Mouse (Mus musculus) MEL (cell line): ENCODE measurements around the gene Per2. TPM values are rescaled to one million over a fixed set of nuclear protein-coding genes. Genes with fewer than 3 reads are reported as not detected.

Experiments
- DNase-seq: peaks from one replicate; pipeline ENCODE4 v3.0.0; 2011; ENCODE audit warnings: low read depth, low spot score
- H3K27ac ChIP-seq: 2 replicates; pipeline ENCODE4 v1.5.1; 2012; ENCODE audit warnings: low read depth, mild to moderate bottlenecking, control low read depth, low read length, moderate library complexity; ENCODE audit not compliant: control insufficient read depth
- H3K27me3 ChIP-seq, 2 experiments: fragments of 150-350 bp in 1 of 2; sonication (generic) in 1 of 2; 2 replicates each; pipeline ENCODE4 v1.6.1; 2012; ENCODE audit warnings: low read length in 2 of 2, mild to moderate bottlenecking in 2 of 2, improper control_type of control experiment in 1 of 2, moderate library complexity in 1 of 2; ENCODE audit not compliant: insufficient read depth in 2 of 2, control insufficient read depth in 1 of 2
- H3K36me3 ChIP-seq, 2 experiments: 2 replicates each; pipeline ENCODE4 v1.6.1; 2012 to 2014; ENCODE audit warnings: low read length in 2 of 2, improper control_type of control experiment in 1 of 2, inconsistent platforms in 1 of 2, mild to moderate bottlenecking in 1 of 2; ENCODE audit not compliant: insufficient read depth in 2 of 2, control insufficient read depth in 1 of 2
- H3K4me1 ChIP-seq, 2 experiments: fragments of 150-350 bp in 1 of 2; sonication (generic) in 1 of 2; 2 replicates each; pipeline ENCODE4 v1.6.1; 2012; ENCODE audit warnings: low read length in 2 of 2, improper control_type of control experiment in 1 of 2, mild to moderate bottlenecking in 1 of 2; ENCODE audit not compliant: insufficient read depth in 2 of 2, control insufficient read depth in 1 of 2
- H3K4me3 ChIP-seq, 2 experiments: fragments of 150-350 bp in 1 of 2; sonication (generic) in 1 of 2; 2 replicates each; pipeline ENCODE4 v1.5.1; 2012; ENCODE audit warnings: low read depth in 2 of 2, low read length in 2 of 2, mild to moderate bottlenecking in 2 of 2, moderate library complexity in 2 of 2, control low read depth in 1 of 2, improper control_type of control experiment in 1 of 2; ENCODE audit not compliant: control insufficient read depth in 1 of 2, insufficient read depth in 1 of 2
- H3K79me2 ChIP-seq: 2 replicates; pipeline ENCODE4 v1.6.1; 2012; ENCODE audit warnings: mild to moderate bottlenecking, low read length, moderate library complexity; ENCODE audit not compliant: control insufficient read depth, poor library complexity, insufficient read depth
- H3K9ac ChIP-seq: 2 replicates; pipeline ENCODE4 v1.6.1; 2012; ENCODE audit warnings: low read depth, mild to moderate bottlenecking, control low read depth, low read length, moderate library complexity; ENCODE audit not compliant: control insufficient read depth, poor library complexity, severe bottlenecking
- H3K9me3 ChIP-seq: fragments of 150-350 bp; sonication (generic); replicated peaks from 2 replicates; pipeline ENCODE4 v1.6.1; 2012; ENCODE audit warnings: mild to moderate bottlenecking, low read length, improper control_type of control experiment, moderate library complexity; ENCODE audit not compliant: insufficient read depth
- BHLHE40 ChIP-seq: IDR thresholded peaks from 2 replicates; pipeline ENCODE4 v1.6.1; 2012; ENCODE audit warnings: low read depth, mild to moderate bottlenecking, inconsistent platforms, low read length, improper control_type of control experiment, borderline replicate concordance
- CHD2 ChIP-seq: IDR thresholded peaks from 2 replicates; pipeline ENCODE4 v1.6.1; 2011; ENCODE audit warnings: low read length, improper control_type of control experiment
- ELF1 ChIP-seq: IDR thresholded peaks from 2 replicates; pipeline ENCODE4 v1.6.1; 2014; ENCODE audit warnings: low read depth, mild to moderate bottlenecking, inconsistent platforms, low read length, improper control_type of control experiment, moderate library complexity
- ETS1 ChIP-seq: IDR thresholded peaks from 2 replicates; pipeline ENCODE4 v1.6.1; 2012; ENCODE audit warnings: low read depth, mild to moderate bottlenecking, inconsistent platforms, low read length, improper control_type of control experiment, moderate library complexity
- GABPA ChIP-seq: IDR thresholded peaks from 2 replicates; pipeline ENCODE4 v1.6.1; 2012; ENCODE audit warnings: low read depth, mild to moderate bottlenecking, inconsistent platforms, low read length, improper control_type of control experiment, moderate library complexity
- GATA1 ChIP-seq: IDR thresholded peaks from 2 replicates; pipeline ENCODE4 v1.6.1; 2011; ENCODE audit warnings: low read depth, low read length, improper control_type of control experiment
- HCFC1 ChIP-seq: IDR thresholded peaks from 2 replicates; pipeline ENCODE4 v1.6.1; 2012; ENCODE audit warnings: low read depth, mild to moderate bottlenecking, inconsistent platforms, low read length, improper control_type of control experiment, moderate library complexity
- JUND ChIP-seq: IDR thresholded peaks from 2 replicates; pipeline ENCODE4 v1.6.1; 2011; ENCODE audit warnings: low read depth, mild to moderate bottlenecking, improper control_type of control experiment, low read length
- KAT2A ChIP-seq: conservative IDR thresholded peaks from 2 replicates; pipeline ENCODE4 v1.6.1; 2012; ENCODE audit warnings: low read depth, low read length, improper control_type of control experiment, inconsistent platforms
- MAFK ChIP-seq: IDR thresholded peaks from 2 replicates; pipeline ENCODE4 v1.6.1; 2011; ENCODE audit warnings: low read depth, mild to moderate bottlenecking, low read length, improper control_type of control experiment, borderline replicate concordance
- MAX ChIP-seq: IDR thresholded peaks from 2 replicates; pipeline ENCODE4 v1.6.1; 2011; ENCODE audit warnings: low read length, improper control_type of control experiment
- MEF2A ChIP-seq: IDR thresholded peaks from 2 replicates; pipeline ENCODE4 v1.6.1; 2014; ENCODE audit warnings: low read depth, mild to moderate bottlenecking, inconsistent platforms, low read length, improper control_type of control experiment; ENCODE audit not compliant: poor library complexity, insufficient replicate concordance, severe bottlenecking; ENCODE audit errors: extremely low read depth
- MXI1 ChIP-seq: IDR thresholded peaks from 2 replicates; pipeline ENCODE4 v1.6.1; 2011; ENCODE audit warnings: mild to moderate bottlenecking, low read depth, low read length, improper control_type of control experiment
- MYB ChIP-seq: IDR thresholded peaks from 2 replicates; pipeline ENCODE4 v1.6.1; 2011; ENCODE audit warnings: mild to moderate bottlenecking, low read depth, low read length, improper control_type of control experiment
- TCF12 ChIP-seq: IDR thresholded peaks from 2 replicates; pipeline ENCODE4 v1.6.1; 2014; ENCODE audit warnings: low read depth, mild to moderate bottlenecking, inconsistent platforms, low read length, improper control_type of control experiment, moderate library complexity
- UBTF ChIP-seq: IDR thresholded peaks from 2 replicates; pipeline ENCODE4 v1.6.1; 2012; ENCODE audit warnings: low read depth, mild to moderate bottlenecking, inconsistent platforms, low read length, improper control_type of control experiment, moderate library complexity, borderline replicate concordance; ENCODE audit not compliant: insufficient read depth
- USF1 ChIP-seq: IDR thresholded peaks from 2 replicates; pipeline ENCODE4 v1.6.1; 2014; ENCODE audit warnings: low read depth, mild to moderate bottlenecking, inconsistent platforms, low read length, improper control_type of control experiment, moderate library complexity
- USF2 ChIP-seq, 2 experiments: IDR thresholded peaks; 2 replicates each; pipeline ENCODE4 v1.6.1; 2011 to 2012; ENCODE audit warnings: improper control_type of control experiment in 2 of 2, low read length in 2 of 2, borderline replicate concordance in 1 of 2, inconsistent platforms in 1 of 2, low read depth in 1 of 2, mild to moderate bottlenecking in 1 of 2; ENCODE audit not compliant: insufficient read depth in 1 of 2
- ZC3H11A ChIP-seq: IDR thresholded peaks from 2 replicates; pipeline ENCODE4 v1.6.1; 2012; ENCODE audit warnings: low read depth, mild to moderate bottlenecking, inconsistent platforms, low read length, improper control_type of control experiment
- ZMIZ1 ChIP-seq: IDR thresholded peaks from 2 replicates; pipeline ENCODE4 v1.6.1; 2012; ENCODE audit warnings: low read depth, mild to moderate bottlenecking, inconsistent platforms, low read length, improper control_type of control experiment, moderate library complexity
- ZNF384 ChIP-seq: IDR thresholded peaks from 2 replicates; pipeline ENCODE4 v1.6.1; 2012; ENCODE audit warnings: low read depth, mild to moderate bottlenecking, inconsistent platforms, low read length, improper control_type of control experiment
- polyA plus RNA-seq, 2 experiments: library from polyadenylated mRNA; stranded (reverse) in 1 of 2; unstranded in 1 of 2; fragments of >175 nt in 1 of 2; fragments of >200 nt in 1 of 2; gene quantifications; 2 replicates each; pipeline versions ENCODE4 v1.2.1 to v1.2.4; 2012; ENCODE audit warnings: low replicate concordance in 2 of 2, low read depth in 1 of 2; ENCODE audit not compliant: insufficient read length in 2 of 2, insufficient read depth in 1 of 2, missing spikeins in 1 of 2
- total RNA-seq: library from RNA; depleted of rRNA; stranded (reverse); fragments of 300-350 nt; gene quantifications from 2 replicates; pipeline ENCODE4 v1.2.3, GENCODE M21; 2012

Gene Per2
- total and polyA plus RNA-seq, 3 experiments, result 4.3 to 8.3 TPM; not detected in 1

DNA sequence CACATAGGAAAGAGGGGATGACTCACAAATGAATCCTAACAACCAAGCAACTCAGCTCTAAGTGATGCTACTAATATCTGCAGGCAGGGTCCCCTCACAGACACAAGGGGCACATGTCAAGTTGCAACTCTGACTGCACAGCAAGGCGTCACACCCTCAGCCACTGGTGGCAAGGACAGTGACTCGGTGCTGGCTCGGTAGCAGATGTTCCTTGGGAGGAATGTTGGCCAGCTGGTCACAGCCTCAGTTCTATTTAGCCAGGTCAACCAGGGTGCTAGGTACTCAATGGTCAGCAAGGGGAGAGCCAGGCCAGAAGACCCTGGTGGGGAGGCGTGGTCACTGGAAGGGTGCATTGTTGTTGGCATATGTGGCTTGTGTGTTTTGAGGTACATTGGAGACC, 51.3 kb downstream of the Per2 start:
- H3K79me2 ChIP-seq, result peaks cover 3% of the 10 kb centered on the region; the same call in 1 of the 2 replicates
- H3K4me1 ChIP-seq, result peaks cover 0 to 4% of the 10 kb centered on the region in 2 experiments; a peak in 1 of 4 replicates
- no peak for DNase-seq
- no peaks in the 10 kb centered on the region; a peak in 2 of 4 replicates for H3K27me3 ChIP-seq
- H3K36me3 ChIP-seq, result no peaks in the 10 kb centered on the region
- H3K27ac ChIP-seq, result no peak overlapping the region
- no peak for TF ChIP-seq GATA1
- no peak for TF ChIP-seq MEF2A
- no peak for TF ChIP-seq KAT2A
- TF ChIP-seq BHLHE40, result no peak
- TF ChIP-seq GABPA, result no peak
- no peak for TF ChIP-seq JUND
- no peak for TF ChIP-seq ZC3H11A
- TF ChIP-seq MYB, result no peak
- no peak for TF ChIP-seq UBTF
- TF ChIP-seq USF2 (IDR thresholded peaks at IDR 0.05; ENCODE audit: borderline replicate concordance in 1 of 2, insufficient read depth in 1 of 2, low read depth in 1 of 2, low read length in 2 of 2), result no peak
- TF ChIP-seq HCFC1, result no peak
- no peak for TF ChIP-seq TCF12
- TF ChIP-seq ZMIZ1, result no peak
- no peak for TF ChIP-seq ELF1
- no peak for TF ChIP-seq MAFK
- no peak for TF ChIP-seq CHD2
- TF ChIP-seq MAX, result no peak
- no peak for TF ChIP-seq ETS1
- H3K9me3 ChIP-seq, result no peaks in the 10 kb centered on the region
- H3K9ac ChIP-seq, result no peak overlapping the region
- H3K4me3 ChIP-seq, result no peak overlapping the region

DNA sequence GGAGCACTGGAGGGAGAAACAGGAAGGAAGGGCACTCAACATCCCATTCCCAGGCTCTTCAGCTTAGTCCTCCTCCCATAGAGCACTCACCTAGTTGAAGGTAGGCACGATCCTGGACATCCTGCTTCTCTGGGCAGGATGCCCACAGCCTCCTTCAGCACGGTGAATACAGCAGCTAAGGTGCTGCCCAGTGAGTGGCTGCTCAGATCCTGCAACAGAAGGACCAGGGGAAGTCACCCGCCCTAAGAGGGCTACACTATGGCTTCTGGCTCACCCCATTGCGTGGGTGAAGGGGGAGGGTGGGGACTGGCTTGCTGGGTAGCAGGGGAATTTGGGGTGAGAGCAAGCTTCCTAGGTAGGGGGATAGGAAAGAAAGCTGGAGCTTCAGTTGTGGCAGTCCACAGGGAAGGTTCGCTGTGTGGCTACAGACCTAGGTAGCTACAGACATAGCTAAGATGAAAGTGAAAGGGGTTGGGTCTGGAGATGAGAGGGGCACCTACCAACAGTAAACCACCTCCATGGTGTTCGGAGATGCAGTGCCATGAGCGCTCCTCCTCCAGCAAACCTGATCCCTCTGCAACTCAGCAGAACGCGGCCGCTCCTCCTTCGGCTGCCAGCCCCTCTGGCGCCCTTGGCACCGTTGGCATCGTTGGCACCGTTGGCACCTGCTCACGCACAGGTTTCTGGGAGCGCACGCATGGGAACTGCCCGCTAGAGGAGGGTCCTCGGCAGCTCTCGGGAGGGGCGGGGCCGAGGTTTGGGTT, 53.5 kb downstream of the Per2 start:
- TF ChIP-seq GABPA, result no peak
- TF ChIP-seq USF1, result no peak
- no peak for TF ChIP-seq CHD2
- no peak for TF ChIP-seq ZNF384
- no peak for TF ChIP-seq MXI1
- Histone ChIP-seq H3K79me2 (no peaks in the 10 kb centered on the region), H3K27ac (no peak overlapping the region), H3K27me3 (no peaks in the 10 kb centered on the region; a peak in 2 of 4 replicates), H3K4me3 (no peak overlapping the region), H3K9ac (no peak overlapping the region), H3K9me3 (no peaks in the 10 kb centered on the region), H3K4me1 (no peaks in the 10 kb centered on the region), H3K36me3 (no peaks in the 10 kb centered on the region)
- no peak for DNase-seq
